Mouse (Mus musculus): ENCODE measurements at regions not wholly inside any gene's neighbourhood (a gene's known extent, or its start where the extent isn't known, plus 50 kb on each side); places are given as distances from the start of the nearest gene placed in this dataset.

- no peak for TF ChIP-seq POLR2A (IDR thresholded peaks at IDR 0.05; ENCODE audit: low read depth, low read length)
- TF ChIP-seq CTCF (IDR thresholded peaks at IDR 0.05; ENCODE audit: extremely low read depth, insufficient read depth, insufficient read length, insufficient replicate concordance), result no peak
Measured at GRCm38 (mm10) chr3:118430631-118430906, 131.4 kb upstream of the Dpyd start.
